Mouse (Mus musculus): ENCODE data around the gene Cstf1.

The Cstf1 gene

DNA sequence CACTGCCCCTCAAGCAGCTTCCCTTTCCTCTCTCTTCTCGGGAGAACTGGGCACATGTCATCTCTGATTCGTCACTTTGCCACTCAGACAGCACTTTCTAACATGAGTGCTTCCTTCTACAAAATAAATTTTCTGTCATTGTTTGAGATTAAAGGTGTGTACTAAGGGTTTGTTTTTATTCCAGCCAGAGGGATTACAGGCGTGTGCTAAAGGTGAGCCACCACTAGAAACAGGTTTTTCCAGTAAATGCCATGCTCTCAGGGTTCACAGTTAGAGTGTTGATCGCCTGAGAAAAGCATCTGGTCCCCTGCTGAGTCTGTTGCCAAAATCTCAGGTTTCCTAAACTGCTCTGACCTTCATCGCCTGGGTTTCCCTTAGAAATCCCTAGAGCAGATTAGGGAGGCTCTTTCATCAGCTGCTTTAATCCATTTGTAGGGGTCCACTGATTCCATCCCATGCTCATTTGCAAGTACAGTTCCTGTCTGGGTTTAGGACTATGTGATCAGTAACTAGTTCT is 6.6 kb downstream of the Cstf1 start:
- DNase-seq: no peak

DNA sequence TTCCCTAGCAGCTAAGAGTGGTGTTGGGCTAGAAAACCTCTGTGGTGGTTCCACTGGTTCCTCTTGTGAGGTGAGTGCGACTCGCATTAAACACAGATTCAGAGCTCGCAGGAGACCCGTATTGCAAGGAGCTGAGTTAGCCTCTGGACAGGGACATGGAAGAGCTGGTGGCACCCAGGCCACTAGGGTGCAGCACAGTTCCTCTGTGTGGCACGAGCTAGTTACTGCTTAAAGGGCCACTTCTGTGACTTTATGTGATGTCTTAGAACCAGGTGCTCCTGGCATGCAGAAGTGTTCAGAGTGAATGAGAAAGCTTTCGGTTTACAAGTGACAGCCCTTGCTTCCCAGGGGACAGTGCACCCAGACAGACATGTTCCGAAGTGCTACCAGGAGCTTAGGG is 7.9 kb downstream of the Cstf1 start:
- no peak for DNase-seq

DNA sequence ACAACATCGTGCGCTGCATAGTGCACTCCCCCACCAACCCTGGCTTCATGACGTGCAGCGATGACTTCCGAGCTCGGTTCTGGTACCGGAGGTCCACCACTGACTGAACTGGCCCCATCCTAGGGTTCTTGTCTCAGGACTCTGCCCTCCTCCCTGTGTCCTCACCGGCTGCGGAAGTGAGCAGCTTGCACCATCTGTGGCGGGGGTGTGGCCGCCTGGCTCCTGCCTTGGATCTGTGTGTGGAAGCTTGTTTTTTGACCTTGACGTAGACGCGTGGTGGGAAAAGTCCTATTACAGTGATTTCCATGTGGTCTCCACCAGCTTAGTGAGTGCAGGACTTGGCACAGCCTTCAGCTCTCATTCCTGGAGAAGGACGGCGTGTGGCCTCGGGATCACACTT is 10.0 kb downstream of the Cstf1 start:
- no peak for DNase-seq

- no peak for DNase-seq
Observed at GRCm38 (mm10) chr2:172381341-172381740, 10.9 kb downstream of the Cstf1 start.

DNA sequence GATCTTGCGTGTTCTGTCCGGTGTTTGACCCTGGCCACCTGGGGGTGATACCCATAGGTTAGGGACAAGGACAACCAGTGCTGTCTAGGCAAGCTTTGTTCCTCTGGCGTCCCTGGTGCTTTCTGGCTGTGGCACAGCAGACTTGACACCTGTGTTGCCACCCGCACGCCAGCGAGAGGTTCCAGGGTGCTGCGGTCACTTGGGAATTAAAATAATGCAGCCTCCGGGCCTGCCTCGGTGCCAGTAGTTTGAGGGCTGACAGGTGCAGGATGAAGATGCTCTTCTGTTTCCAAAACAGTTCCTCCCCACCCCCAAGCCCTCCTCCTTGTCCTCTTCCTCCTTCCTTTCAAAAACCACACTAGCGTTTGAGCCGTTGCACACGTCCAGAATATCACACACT is 11.4 kb downstream of the Cstf1 start:
- no peak for DNase-seq

DNA sequence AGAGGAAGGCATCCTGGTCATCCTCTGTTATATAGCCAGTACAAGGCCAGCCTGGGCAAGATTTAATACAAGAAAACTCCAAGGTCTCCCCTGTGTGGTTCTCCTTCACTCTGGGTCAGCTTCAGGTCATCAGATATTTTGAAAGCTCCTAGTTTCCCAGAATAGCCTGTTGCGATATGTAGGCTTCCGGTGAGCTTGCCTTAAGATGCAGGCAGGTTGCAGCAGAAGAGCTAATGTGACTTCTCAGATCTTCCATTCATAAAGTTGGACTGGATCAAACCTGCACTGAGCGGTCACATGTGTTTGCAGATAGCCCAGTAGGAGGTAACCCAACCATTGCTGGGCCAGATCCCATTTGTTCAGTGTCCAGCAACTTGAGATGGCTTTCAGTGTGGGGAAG is 14.2 kb downstream of the Cstf1 start:
- no peak for DNase-seq

DNA sequence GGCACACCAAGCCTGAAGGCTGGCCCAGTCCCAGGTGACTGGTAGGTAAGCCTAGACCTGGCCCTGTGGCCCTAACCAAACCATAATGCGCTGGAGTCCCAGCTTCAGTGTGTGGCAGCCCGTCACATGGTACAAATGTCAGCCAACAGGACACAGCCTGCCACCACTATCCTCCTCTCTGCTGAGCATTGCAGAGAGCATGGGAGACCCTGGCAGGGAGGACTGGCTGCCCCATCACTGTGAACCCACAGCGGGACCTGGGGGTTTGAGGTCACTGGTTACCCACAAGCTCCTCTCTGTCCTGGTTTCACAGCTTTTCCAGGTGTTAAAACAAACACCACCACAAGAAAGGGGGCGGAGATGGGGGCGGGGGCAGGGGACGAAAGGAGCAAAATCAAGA is 19.9 kb downstream of the Cstf1 start:
- DNase-seq: no peak

- DNase-seq: no peak
Observed at GRCm38 (mm10) chr2:172392041-172392521, 21.6 kb downstream of the Cstf1 start.

DNA sequence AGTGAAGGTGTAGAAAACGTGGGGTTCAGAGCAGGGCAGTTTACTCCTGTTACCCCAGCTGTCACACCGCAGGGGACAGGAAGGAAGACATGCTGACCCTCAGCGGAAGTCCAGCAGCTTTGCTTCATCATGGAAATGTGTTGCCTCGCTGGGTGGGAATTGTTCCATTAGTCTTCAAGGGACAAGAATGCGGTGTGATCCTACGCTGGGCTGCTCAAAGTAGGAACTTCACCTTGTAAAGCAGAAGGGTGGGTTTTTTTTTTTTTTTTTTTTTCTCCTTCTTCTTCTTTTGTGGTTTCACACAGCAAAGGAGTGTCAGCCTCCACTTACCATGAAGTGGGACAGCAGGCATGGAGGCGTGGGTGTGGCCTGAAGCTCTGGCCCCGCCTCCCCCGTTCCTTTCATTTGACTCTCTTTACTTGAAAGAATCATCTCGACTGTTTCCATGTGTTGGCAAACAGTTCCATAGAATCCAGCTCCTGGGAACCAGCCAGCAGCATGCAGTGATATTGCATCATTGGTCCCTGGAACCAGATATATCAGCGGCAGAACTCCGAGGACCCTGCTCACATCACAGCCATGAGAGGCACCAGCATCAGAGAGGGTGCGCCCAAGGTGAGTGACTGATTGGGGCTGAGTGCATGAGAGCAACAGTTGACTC is 23.0 kb downstream of the Cstf1 start, which contains the start of gene Cass4:
Gene Cass4, plus strand, starts transcription at position 404 of the 661 bp plus-strand sequence.
- DNase-seq: no peak

DNA sequence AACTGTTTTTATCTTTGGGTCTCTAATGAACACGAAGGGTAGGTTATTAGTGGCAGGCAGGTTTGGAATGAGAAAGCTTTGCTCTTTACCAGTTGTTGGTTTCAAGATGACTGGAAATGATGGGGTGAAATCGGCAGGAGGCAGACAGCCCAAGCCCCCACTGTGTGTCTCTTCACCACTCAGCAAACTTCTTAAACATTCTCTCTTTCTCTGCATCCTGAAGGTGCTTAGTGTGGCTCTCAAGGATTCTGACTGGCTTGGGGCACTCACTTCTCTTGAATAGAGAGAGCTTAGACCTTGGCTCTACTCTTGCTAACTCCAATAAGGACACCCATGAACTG is 23.5 kb downstream of the Cstf1 start:
- no peak for DNase-seq

- no peak for DNase-seq
Observed at GRCm38 (mm10) chr2:172394671-172395070, 24.2 kb downstream of the Cstf1 start.

DNA sequence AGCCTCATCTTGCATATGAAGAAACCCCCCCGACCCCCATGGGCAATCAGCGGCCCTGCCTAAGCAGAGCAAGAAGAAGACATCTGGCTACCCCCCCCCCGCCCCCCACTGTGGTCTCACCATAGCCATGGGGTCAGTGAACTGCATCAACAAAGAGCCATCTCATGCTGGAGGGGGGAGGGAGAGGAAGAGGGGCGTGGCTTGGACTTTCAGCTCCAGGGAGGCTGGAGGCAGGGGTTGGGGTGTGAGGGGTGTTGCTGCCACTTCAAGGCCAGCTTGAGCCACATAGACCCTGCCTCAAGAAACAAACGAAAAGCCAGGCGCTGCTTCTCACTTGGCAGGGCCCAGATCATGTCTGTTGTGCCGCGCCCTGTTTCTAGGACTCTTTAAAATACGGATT is 25.5 kb downstream of the Cstf1 start:
- no peak for DNase-seq

DNA sequence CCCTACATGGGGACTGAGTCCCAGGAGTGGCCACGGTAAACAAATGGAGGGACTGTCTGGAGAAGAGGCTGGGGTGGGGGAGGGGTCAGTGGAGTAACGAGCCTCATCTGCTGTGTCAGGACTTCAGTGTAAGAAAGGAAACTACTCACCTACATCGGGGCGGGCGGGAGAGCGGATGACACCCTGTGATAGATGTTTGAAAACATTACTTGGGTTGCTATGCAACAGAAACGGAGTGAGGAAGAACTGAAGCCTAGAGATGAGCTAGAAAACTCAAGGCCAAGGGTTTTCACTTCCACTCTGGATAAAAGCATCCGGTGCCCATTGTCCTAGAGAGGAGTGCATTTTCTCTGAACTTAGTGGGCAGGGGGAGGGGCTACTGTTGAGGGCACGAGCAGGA is 29.4 kb downstream of the Cstf1 start:
- no peak for DNase-seq

GRCm38 (mm10) chr2:172401116-172401825 is 30.8 kb downstream of the Cstf1 start:
- DNase-seq: no peak

GRCm38 (mm10) chr2:172404239-172404638 is 33.8 kb downstream of the Cstf1 start:
- DNase-seq: no peak

- DNase-seq: no peak
Observed at GRCm38 (mm10) chr2:172405011-172405410, 34.5 kb downstream of the Cstf1 start.

- no peak for DNase-seq
Observed at GRCm38 (mm10) chr2:172406173-172406572, 35.7 kb downstream of the Cstf1 start.

DNA sequence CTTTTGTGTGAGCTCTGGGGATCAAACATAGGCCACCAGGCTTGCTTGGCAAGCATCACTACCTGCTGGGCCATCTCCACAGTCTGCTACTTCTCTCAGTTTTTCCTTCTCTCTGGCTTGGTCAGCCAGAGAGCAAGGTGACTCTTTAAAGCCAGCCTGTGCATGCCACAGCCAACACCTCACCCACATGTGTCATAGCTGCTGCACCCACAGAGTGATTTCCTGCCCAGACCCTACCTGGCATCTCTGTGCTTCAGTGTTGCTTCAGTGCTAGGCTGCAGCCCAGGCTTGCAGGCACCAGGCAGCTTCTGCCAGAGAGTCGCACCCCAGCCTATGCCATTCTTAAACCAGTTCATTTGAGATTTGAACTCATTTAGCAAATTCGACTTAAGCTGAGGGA is 37.0 kb downstream of the Cstf1 start:
- no peak for DNase-seq

DNA sequence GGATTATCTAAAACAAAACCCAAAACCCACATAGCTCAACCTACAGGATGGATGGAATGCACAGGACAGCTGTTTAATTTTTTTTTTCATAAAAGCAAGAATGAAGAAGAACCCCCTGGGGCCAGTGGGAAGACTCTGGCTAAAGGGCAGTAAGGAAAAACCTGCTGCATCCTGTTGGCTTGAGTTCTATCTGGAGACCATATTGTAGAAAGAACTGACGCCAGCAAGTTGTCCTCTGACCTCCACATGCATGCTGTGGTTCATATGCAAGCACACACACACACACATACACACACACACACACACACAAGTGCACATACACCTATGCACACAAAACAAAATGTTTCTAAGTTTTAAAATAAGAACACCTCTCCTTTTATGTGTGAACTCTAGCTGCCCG is 40.2 kb downstream of the Cstf1 start:
- DNase-seq: no peak

- DNase-seq: no peak
Observed at GRCm38 (mm10) chr2:172411091-172411490, 40.6 kb downstream of the Cstf1 start.

DNA sequence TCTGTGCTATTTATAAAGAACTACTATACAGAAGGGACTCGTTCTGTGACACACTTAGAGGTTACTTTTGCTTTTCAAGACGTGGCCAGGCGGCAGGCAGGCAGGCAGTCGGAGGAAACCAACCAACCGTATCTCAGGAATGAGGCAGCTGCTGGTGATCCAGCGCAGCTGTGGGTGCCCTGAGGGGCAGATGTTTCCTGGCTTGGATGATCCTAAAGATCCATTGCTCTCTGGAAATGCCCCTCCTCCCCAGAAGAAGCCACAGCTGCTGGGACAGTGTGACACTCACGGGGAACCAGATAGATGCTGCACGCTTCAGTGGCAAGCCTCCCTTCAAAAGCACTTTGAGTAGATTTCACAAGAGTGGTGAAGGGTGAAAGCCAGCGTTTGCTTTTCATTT is 42.0 kb downstream of the Cstf1 start:
- no peak for DNase-seq

GRCm38 (mm10) chr2:172413273-172413672 is 42.8 kb downstream of the Cstf1 start:
- no peak for DNase-seq

GRCm38 (mm10) chr2:172413894-172414293 is 43.4 kb downstream of the Cstf1 start:
- DNase-seq: no peak

DNA sequence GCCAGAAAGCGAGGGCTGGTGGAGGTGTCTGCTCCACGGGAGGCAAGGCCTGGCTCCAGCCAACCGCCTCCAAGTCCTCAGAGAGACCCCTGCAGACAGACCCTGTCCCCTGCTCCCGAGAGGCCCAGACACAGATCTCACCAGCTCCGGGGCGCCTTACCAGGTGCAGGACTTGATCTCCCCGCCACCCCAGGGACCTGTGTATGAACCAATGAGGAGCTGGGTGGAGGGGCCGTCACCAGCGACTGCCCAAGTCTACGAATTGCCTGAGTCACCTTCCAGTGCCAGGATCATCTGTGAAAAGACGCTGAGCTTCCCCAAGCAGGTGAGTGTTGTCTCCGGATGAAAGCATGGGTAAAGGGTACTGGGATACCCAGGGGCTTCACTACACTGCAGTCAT is 45.7 kb downstream of the Cstf1 start:
- DNase-seq: no peak

DNA sequence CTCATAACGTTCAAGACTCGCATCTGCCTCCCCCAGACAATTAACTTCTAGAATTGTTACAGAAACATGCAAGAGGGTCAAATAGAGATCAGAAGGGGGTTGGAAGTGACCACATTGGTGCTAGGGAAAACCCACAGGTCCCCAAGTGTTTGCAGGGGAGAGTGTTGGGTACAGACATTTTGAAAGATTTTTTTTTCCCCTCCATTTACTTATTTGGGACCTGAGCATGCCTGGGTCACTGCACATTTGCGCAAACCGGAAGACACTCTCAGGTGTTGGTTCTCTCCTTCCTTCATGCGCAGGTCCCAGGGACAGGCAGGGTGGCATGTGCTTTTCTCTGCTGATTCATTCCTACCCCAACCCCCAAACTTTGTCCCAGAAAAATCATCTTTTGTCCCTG is 46.4 kb downstream of the Cstf1 start:
- no peak for DNase-seq
